Mouse (Mus musculus) hindlimb bud, embryonic 11.5 days (tissue): ENCODE data around the gene Kcnmb4.

Source experiments
- DNase-seq: peaks from one replicate; pipeline ENCODE4 v3.0.0-alpha.2; 2012; ENCODE audit warnings: low read depth, low spot score; ENCODE audit errors: extremely low spot score

The Kcnmb4 gene

DNA sequence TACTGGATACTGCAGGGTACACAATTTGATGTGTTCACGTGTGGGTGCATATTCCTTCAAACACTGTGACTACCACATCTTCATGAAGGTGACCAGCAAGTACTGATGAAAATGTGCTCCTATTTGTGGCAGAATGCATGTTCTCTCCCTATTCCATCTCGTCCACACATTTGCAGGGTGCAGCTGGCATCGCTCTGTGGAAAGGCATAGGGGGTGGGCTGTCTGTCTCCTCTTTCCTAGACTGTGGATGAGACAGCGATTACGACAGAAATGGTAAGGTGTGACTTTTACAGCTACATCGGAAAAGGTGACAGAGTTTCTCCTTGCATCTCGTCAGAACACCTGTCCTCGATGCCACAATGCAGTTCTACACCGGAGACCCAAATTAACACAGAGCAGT lies 14.9 kb downstream of the Kcnmb4 start:
- no peak for DNase-seq

GRCm38 (mm10) chr10:116452771-116453170 lies 20.9 kb downstream of the Kcnmb4 start:
- no peak for DNase-seq

GRCm38 (mm10) chr10:116450621-116451020 lies 23.1 kb downstream of the Kcnmb4 start:
- DNase-seq = no peak

GRCm38 (mm10) chr10:116448166-116448565 lies 25.5 kb downstream of the Kcnmb4 start:
- DNase-seq = no peak

DNA sequence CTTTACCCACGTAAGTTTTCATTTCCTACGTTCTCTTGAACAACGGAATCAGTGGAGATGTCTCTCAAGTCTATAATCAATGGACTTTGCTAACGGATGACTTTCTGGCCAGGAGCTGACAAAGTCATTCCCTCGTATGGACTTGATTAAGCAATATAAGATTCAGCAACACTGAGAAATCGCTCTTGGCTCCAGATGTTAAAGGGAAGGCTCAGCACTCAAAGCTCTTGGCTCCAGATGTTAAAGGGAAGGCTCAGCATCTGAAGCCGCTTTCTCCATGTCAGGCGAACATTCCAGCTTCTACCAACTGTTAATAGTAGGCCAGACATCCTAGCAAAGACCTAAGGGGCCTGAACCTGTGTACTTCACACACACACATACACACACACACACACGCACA lies 26.5 kb downstream of the Kcnmb4 start:
- DNase-seq = no peak

- DNase-seq = no peak
These were observed 27.6 kb downstream of the Kcnmb4 start for GRCm38 (mm10) chr10:116446040-116446439.

GRCm38 (mm10) chr10:116444826-116445225 lies 28.9 kb downstream of the Kcnmb4 start:
- no peak for DNase-seq

GRCm38 (mm10) chr10:116444371-116444770 lies 29.3 kb downstream of the Kcnmb4 start:
- DNase-seq = no peak

DNA sequence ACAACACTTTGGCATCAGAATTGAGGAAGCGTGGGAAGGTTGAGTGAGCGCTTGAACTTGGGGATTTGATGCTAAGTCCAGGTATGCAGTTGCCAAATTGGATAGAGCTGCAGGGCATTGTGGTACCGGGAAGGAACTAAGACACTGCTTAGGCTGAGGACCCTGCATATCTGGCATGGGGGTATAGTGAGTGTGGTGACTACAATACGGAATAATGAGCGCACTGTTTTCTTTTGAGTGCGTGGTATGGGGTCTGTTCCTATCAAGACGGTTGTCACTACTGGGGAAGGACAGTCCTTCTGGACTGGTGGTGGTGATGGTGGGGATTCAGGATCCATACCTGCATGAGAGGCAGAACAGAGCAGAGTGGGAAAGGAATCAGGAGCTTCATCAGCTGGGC lies 32.7 kb downstream of the Kcnmb4 start:
- no peak for DNase-seq

DNA sequence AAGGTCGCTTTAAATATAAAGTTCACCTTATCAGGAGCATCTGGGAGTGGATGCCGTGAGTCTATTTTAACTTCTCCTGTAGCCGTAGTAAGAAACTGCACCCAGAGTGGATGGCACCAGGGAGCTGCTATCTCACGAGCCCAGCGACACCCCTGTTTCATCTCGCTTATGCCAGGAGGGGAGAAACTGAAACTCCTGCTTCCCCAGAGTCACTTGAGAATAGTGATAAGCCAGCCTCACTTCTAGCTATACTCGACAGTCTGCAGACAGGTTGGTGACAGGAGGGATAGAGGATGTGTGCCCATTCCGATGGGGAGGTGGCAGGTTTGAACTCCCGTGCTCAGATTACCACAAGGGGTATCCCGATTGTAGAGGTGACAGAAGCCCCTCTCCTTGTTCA lies 33.6 kb downstream of the Kcnmb4 start:
- no peak for DNase-seq

GRCm38 (mm10) chr10:116435455-116435854 lies 38.2 kb downstream of the Kcnmb4 start:
- no peak for DNase-seq

DNA sequence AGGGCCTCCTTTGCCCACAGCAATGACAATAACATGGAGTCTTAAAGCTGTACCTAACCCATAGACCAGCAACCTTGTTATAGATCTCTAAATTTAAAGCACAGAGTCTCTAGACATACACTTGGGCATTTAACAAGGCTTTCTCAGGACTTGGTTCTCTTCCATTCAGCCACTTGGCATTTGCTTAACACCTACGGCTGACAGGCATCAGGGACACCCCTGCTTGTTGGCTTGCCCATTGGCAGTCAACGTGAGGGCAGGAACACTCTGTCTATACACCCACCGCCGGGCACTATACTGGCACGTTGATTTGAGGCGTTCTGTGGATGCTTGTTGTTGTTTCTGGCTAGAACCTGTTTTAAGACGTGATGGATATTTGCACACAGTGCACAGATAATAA lies 41.3 kb downstream of the Kcnmb4 start:
- no peak for DNase-seq

- DNase-seq = no peak
These were observed 45.5 kb downstream of the Kcnmb4 start for GRCm38 (mm10) chr10:116428026-116428780.

GRCm38 (mm10) chr10:116426176-116426575 lies 47.5 kb downstream of the Kcnmb4 start:
- no peak for DNase-seq

GRCm38 (mm10) chr10:116424921-116425320 lies 48.8 kb downstream of the Kcnmb4 start:
- DNase-seq = no peak

GRCm38 (mm10) chr10:116422551-116422950 lies 51.1 kb downstream of the Kcnmb4 start:
- DNase-seq = no peak

DNA sequence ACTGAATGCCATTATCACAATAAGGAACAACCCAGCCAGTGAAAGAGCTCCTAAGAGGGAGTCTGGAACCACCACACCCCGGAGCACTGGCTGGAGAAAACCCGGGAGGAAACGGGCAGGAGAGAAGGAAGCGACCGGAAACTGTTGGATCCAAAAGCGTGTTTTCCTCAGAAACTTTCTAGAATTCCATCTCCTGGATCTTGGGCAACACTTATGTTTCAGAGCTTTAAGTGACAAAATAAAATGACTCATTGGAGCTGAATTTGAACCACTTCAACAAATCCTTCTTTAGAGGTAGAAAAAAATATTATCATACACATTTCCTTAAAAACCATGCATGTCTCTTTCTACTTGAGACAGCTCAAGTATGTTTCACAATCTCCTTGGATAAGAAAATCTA lies 52.7 kb downstream of the Kcnmb4 start:
- DNase-seq = no peak

GRCm38 (mm10) chr10:116418121-116418726 lies 55.5 kb downstream of the Kcnmb4 start:
- DNase-seq = no peak

GRCm38 (mm10) chr10:116416726-116417125 lies 57.0 kb downstream of the Kcnmb4 start:
- no peak for DNase-seq

DNA sequence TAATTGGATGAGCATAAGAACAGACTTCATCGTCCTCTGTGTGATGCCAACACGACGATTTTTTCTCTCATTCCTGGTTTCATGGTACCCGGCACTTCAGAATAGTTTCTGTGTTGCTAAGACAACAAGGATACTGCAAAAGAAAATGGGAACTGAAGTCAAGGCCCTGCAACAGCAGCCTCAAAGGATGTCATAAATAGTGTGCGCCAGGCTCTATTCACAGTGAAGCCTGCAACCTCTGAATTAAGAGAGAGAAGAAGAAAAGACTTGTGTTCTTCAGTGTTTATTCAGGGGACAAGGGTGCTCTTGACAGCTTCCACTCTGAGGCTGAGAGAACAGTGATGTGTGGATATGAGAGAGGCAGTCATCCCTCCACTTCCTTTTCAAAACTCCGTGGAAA lies 57.5 kb downstream of the Kcnmb4 start:
- no peak for DNase-seq

DNA sequence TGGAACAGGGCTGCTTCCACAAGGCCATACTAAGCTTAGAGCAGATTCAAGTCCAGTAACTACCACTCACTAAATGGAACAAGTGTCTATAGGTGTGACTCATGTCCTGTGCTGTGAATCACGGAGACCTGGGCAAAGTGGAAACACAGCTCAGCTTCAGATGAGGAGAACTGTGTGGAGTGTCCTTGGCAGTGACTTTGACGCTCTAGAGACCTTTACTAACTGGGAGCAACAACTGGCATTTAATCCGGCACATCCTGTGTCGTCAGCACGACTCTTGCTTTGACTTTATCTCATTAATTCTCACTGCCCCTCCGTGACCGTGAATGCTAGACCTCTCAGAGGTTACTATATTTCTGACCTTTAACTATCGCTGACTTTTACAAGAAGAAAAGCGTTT lies 62.9 kb downstream of the Kcnmb4 start:
- no peak for DNase-seq

DNA sequence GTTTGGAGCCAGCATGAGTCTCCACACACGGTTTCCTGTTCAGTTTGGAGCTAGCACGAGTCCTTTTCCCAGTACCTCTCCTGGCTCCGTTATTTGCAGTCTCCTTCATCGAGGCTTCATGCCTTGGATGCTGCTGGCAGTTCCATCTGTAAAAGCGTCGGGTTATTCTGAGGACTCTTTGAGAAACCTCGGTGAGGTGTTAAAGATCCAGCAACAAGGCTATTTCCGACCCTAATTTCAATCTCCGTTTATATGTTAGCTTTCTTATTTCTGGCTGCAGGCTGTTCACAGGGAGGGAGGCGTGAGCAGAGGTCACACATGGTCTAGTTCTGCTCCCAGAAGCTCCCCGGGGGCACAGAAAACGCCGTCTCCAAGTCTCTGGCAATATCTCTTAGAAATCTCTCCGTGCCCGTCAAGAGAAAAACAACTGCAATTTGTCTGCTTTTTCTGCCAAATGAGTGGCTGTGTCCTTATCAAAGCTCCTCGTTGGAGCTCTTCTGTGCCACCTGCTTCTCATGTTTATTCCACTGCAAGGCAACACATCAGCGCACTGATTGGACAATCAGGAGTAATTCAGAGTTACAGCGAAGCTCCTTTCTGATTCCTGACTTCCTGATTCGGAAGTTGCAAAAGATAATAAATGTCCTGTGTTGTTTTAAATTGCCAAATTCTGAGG lies 65.9 kb downstream of the Kcnmb4 start:
- DNase-seq = no peak
